Mouse (Mus musculus) intestine, embryonic 14.5 days (tissue): ENCODE results near the gene Senp8. TPM values are rescaled to one million over a fixed set of nuclear protein-coding genes. Genes with fewer than 3 reads are reported as not detected.

Experiments used
- ATAC-seq: fragments of 200-750 bp; cut with Nextera tagmentation; replicated peaks from 2 replicates; pipeline ENCODE4 v1.8.0; 2017; ENCODE audit warnings: low read depth, moderate number of reproducible peaks, moderate TSS enrichment, moderate library complexity; ENCODE audit not compliant: low FRiP score, low TSS enrichment
- DNase-seq: peaks from one replicate; pipeline ENCODE4 v3.0.0-alpha.2; 2018; ENCODE audit warnings: low spot score
- H3K27ac ChIP-seq: fragments of 300-500 bp; sonication (generic); 2 replicates; pipeline ENCODE4 v1.5.1; 2014; ENCODE audit warnings: low read depth, mild to moderate bottlenecking, control low read depth
- H3K27me3 ChIP-seq: fragments of 300-500 bp; sonication (generic); replicated peaks from 2 replicates; pipeline ENCODE4 v1.6.1; 2014; ENCODE audit warnings: low read length, control low read depth; ENCODE audit not compliant: control insufficient read depth, insufficient read depth
- H3K36me3 ChIP-seq: fragments of 300-500 bp; sonication (generic); 2 replicates; pipeline ENCODE4 v1.6.1; 2014; ENCODE audit warnings: low read length, control low read depth; ENCODE audit not compliant: control insufficient read depth, insufficient read depth
- H3K4me1 ChIP-seq: fragments of 300-500 bp; sonication (generic); replicated peaks from 2 replicates; pipeline ENCODE4 v1.6.1; 2014; ENCODE audit warnings: low read length, control low read depth, mixed read lengths; ENCODE audit not compliant: control insufficient read depth, insufficient read depth
- H3K4me2 ChIP-seq: fragments of 300-500 bp; sonication (generic); 2 replicates; pipeline ENCODE4 v1.6.1; 2014; ENCODE audit warnings: low read length
- H3K4me3 ChIP-seq: fragments of 300-500 bp; sonication (generic); 2 replicates; pipeline ENCODE4 v1.5.1; 2014; ENCODE audit warnings: low read depth, low read length, control low read depth, mixed read lengths
- H3K9ac ChIP-seq: fragments of 300-500 bp; sonication (generic); 2 replicates; pipeline ENCODE4 v1.6.1; 2014; ENCODE audit warnings: mild to moderate bottlenecking, low read length
- H3K9me3 ChIP-seq: fragments of 300-500 bp; sonication (generic); 2 replicates; pipeline ENCODE4 v1.6.1; 2016; ENCODE audit warnings: low read length, control low read depth; ENCODE audit not compliant: control insufficient read depth
- WGBS: fragments of 180-500 bp; shearing (Covaris S2); extraction: QIAGEN DNeasy Blood & Tissue Kit; methylation state at CpG from one replicate; pipeline ENCODE4 v1.1.7; 2014; 5-methylcytosine and 5-hydroxymethylcytosine counted together
- polyA plus RNA-seq: library from polyadenylated mRNA; unstranded; fragments of >200 nt; fragmentation: Nextera tagmentation; extraction: Ambion mirVana; gene quantifications from 2 replicates; pipeline ENCODE4 v1.2.1, GENCODE M21; 2014

The Senp8 gene
- polyA plus RNA-seq, 1 experiment from 2014 or later: 12.0 TPM

DNA sequence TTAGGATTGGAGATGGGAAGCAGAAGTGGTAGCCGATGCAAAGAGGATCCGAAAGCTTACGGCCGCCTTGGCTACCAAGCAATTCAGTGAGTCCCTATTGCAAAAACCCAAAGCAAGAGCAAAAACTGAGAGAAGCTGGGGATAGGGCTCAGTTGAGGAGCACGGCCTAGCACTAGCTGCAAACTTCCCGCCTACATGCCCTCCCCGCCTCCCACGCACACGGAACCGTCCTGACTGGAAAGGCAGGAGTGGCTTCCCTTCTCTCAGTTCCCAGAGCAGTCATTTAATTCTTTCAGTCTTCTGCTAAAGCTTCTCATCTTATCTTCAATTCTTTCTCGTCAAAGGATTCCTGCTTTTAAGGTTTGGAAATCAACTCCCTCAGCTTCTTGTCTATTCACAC, 1.5 kb downstream of the Senp8 start:
- no peak overlapping the region for H3K27ac ChIP-seq
- H3K9ac ChIP-seq: no peak overlapping the region
- peaks cover 8% of the 10 kb centered on the region; the same call in 1 of the 2 replicates for H3K4me1 ChIP-seq
- no peaks in the 10 kb centered on the region for H3K27me3 ChIP-seq
- no peak overlapping the region for H3K4me2 ChIP-seq
- H3K36me3 ChIP-seq: no peaks in the 10 kb centered on the region
- ATAC-seq (no peak), DNase-seq (no peak)
- WGBS: 84% methylated on average over 11 of the region's 11 CpGs
- no peaks in the 10 kb centered on the region for H3K9me3 ChIP-seq
- H3K4me3 ChIP-seq: no peak overlapping the region

DNA sequence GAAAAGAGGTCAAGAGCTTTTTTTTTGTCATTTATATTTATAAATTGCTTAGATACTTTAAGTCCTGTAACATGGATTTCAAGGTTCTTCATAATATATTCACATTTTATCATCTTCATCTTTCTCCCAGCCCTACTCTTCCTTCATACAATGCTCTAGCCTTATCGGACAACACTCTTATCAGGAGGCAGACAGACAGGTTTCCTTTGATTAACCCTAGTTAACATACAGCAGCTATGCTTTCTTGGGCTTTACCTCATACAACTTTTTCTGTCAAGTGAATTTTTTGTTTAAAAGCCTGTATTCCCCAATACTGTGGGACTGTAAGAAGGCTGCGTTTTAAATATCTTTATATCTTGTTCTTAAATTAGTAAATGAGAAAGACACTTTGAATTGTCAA, 2.1 kb downstream of the Senp8 start:
- ATAC-seq (no peak), DNase-seq (no peak)
- 88% methylated on average over 2 of the region's 2 CpGs for WGBS
- Histone ChIP-seq H3K4me1 (peaks cover 8% of the 10 kb centered on the region; the same call in 1 of the 2 replicates), H3K27ac (no peak overlapping the region), H3K9ac (no peak overlapping the region), H3K4me2 (no peak overlapping the region), H3K36me3 (no peaks in the 10 kb centered on the region), H3K27me3 (no peaks in the 10 kb centered on the region), H3K9me3 (no peaks in the 10 kb centered on the region), H3K4me3 (no peak overlapping the region)

- no peak overlapping the region for H3K9ac ChIP-seq
- 95% methylated on average over 3 of the region's 3 CpGs for WGBS
Measured at GRCm38 (mm10) chr9:59743903-59744302, 6.6 kb downstream of the Senp8 start.

DNA sequence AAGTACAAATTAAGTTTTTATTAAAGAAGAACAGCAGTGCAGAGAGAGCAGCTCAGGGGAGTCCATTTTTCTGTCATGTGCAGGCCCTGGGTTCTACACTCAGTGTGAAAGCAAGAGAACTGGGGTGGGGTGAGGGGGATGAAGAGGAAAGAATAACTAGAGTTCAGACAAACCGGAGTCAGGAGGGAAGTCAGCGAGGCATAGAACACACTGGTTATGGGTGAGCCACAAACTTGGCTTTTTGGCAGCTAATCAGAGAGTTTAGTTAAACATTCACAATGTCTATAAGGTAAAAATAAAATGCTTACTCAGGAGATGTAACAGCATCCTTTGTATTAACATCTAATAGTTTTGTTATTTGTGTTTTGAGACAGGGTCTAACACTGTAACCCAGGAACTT, 9.9 kb downstream of the Senp8 start:
- Histone ChIP-seq H3K27me3 (no peaks in the 10 kb centered on the region), H3K4me3 (no peak overlapping the region), H3K9me3 (no peaks in the 10 kb centered on the region), H3K36me3 (0 out of 2 replicates have a peak, but pooled peaks cover 5% of the 10 kb centered on the region), H3K9ac (no peak overlapping the region), H3K4me2 (no peak overlapping the region), H3K4me1 (peaks cover 1% of the 10 kb centered on the region; the same call in 1 of the 2 replicates), H3K27ac (no peak overlapping the region)
- 84% methylated on average over 2 of the region's 2 CpGs for WGBS
- no peak for DNase-seq
- no peak for ATAC-seq

More at GRCm38 (mm10) chr9:59743903-59744302, 6.6 kb downstream of the Senp8 start:
- H3K27me3 ChIP-seq: no peaks in the 10 kb centered on the region
- no peaks in the 10 kb centered on the region for H3K4me1 ChIP-seq
- ATAC-seq: no peak
- DNase-seq: no peak
- no peaks in the 10 kb centered on the region for H3K36me3 ChIP-seq
- H3K4me3 ChIP-seq: no peak overlapping the region
- no peaks in the 10 kb centered on the region for H3K9me3 ChIP-seq
- H3K4me2 ChIP-seq: no peak overlapping the region
- no peak overlapping the region for H3K27ac ChIP-seq

DNA sequence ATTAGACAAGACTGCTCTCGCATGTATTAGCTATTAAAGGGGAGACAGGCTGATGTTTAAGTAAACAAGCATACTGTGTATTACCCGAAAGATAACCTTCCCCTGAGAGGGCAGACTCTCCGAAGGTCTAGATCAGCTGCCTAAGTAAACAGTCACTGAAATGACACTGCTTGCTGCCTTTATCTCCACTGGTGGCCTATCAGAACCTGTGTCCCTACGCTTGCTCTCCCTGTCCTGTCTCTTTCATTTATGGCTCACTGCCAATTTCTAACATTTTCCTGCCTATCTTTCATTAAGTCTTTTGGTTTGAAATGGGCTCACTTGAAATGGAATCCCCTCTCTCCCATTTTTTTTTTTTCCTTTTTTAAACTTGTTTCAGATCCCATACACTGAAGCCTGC, 15.1 kb downstream of the Senp8 start:
- WGBS: 28% methylated on average over 4 of the region's 4 CpGs
- Histone ChIP-seq H3K27ac (no peak overlapping the region), H3K36me3 (0 out of 2 replicates have a peak, but pooled peaks cover 5% of the 10 kb centered on the region), H3K9ac (no peak overlapping the region), H3K4me2 (no peak overlapping the region), H3K4me3 (no peak overlapping the region), H3K27me3 (no peaks in the 10 kb centered on the region), H3K4me1 (peaks cover 5% of the 10 kb centered on the region; the same call in 1 of the 2 replicates), H3K9me3 (no peaks in the 10 kb centered on the region)
- ATAC-seq: no peak
- DNase-seq: no peak

- DNase-seq: no peak
- Histone ChIP-seq H3K4me2 (no peak overlapping the region), H3K9ac (no peak overlapping the region), H3K36me3 (0 out of 2 replicates have a peak, but pooled peaks cover 5% of the 10 kb centered on the region), H3K27me3 (no peaks in the 10 kb centered on the region), H3K27ac (no peak overlapping the region), H3K9me3 (no peaks in the 10 kb centered on the region), H3K4me1 (peaks cover 5% of the 10 kb centered on the region; the same call in 1 of the 2 replicates), H3K4me3 (no peak overlapping the region)
- ATAC-seq: no peak
- 64% methylated on average over 6 of the region's 6 CpGs for WGBS
Measured at GRCm38 (mm10) chr9:59733075-59733474, 17.4 kb downstream of the Senp8 start.

- no peak overlapping the region for H3K27ac ChIP-seq
- DNase-seq (no peak), ATAC-seq (no peak)
- no peak overlapping the region for H3K4me3 ChIP-seq
- H3K9me3 ChIP-seq: no peaks in the 10 kb centered on the region
- H3K27me3 ChIP-seq: no peaks in the 10 kb centered on the region
- H3K9ac ChIP-seq: no peak overlapping the region
- H3K36me3 ChIP-seq: no peaks in the 10 kb centered on the region
- no peak overlapping the region for H3K4me2 ChIP-seq
- peaks cover 5% of the 10 kb centered on the region; the same call in 1 of the 2 replicates for H3K4me1 ChIP-seq
- 90% methylated on average over 5 of the region's 5 CpGs for WGBS
Measured at GRCm38 (mm10) chr9:59731136-59731535, 19.4 kb downstream of the Senp8 start.

DNA sequence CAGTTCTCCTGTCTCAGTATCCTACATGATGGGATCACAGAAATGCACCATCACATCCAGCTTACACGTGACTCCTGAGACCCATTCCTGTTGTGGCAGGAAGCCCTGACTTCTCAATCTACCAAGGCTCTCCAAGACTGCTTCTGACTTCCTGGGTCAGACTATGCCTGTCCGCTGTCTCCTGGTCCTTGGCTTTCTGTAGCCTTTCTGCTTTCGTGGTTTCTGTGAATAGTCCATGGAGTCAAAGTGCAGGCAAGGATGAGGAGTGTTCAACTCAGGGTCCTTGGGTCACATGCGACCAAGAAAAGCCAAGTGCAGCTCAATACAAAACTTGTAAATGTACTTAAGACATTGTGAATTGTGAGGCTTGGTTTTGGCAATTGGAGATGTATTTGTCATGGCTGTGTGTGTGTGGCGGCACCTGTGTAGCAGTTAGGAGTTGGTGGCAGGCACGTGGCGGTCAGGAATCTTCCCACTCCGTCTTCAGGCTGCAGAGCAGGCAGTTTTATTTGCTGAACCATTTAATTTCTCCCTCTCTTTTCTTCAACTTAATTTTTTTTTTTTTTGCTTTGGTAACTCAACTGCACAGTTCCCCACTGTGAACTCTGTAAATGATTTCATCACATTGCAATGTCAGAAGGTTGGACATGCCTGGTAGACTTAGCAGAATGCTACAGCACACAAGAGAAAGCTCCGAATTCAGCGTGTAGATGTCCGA, 22.8 kb downstream of the Senp8 start:
- H3K4me3 ChIP-seq: no peak overlapping the region
- no peak for ATAC-seq
- no peaks in the 10 kb centered on the region for H3K27me3 ChIP-seq
- DNase-seq: no peak
- no peak overlapping the region for H3K4me2 ChIP-seq
- H3K36me3 ChIP-seq: no peaks in the 10 kb centered on the region
- WGBS: 87% methylated on average over 11 of the region's 11 CpGs
- no peak overlapping the region for H3K9ac ChIP-seq
- H3K9me3 ChIP-seq: no peaks in the 10 kb centered on the region
- peaks cover 6% of the 10 kb centered on the region; the same call in 1 of the 2 replicates for H3K4me1 ChIP-seq
- no peak overlapping the region for H3K27ac ChIP-seq

DNA sequence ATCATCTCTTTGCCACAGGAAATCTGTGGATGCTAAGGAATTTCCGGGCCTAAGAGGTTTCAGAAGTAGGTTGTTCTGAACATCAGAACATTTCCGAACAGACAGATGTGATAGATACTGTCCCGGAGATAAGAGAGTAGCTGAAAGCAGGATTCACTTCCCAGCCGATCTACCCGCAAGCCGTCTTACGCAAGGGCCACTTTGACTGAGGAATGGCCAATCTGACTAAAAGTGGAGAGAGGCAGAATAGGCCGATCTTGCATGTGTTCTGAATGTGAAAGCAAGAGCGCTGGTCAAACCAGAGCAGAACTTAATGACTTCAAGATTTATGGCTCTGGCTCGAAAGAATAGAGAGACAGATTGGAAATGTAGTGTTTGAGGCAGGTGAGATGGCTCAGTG, 25.0 kb downstream of the Senp8 start:
- 69% methylated on average over 10 of the region's 10 CpGs for WGBS
- no peak overlapping the region for H3K4me3 ChIP-seq
- H3K27me3 ChIP-seq: no peaks in the 10 kb centered on the region
- peaks cover 6% of the 10 kb centered on the region; the same call in 1 of the 2 replicates for H3K4me1 ChIP-seq
- no peak overlapping the region for H3K27ac ChIP-seq
- H3K4me2 ChIP-seq: no peak overlapping the region
- no peaks in the 10 kb centered on the region for H3K36me3 ChIP-seq
- no peak overlapping the region for H3K9ac ChIP-seq
- no peaks in the 10 kb centered on the region for H3K9me3 ChIP-seq
- DNase-seq (no peak), ATAC-seq (no peak)
